Mouse (Mus musculus) lung, postnatal 0 days (tissue): ENCODE results near the gene BC067074. TPM values are rescaled to one million over a fixed set of nuclear protein-coding genes. Genes with fewer than 3 reads are reported as not detected.
A peak's percentile ranks its signal among the peaks of the same experiment; 100 is the strongest.
"Not testable (repeated sequence)": the region's sequence is repeated elsewhere in the genome, so short reads cannot be mapped to it uniquely, and the experiment has no call there.

Experiments used
- ATAC-seq: fragments of 200-750 bp; cut with Nextera tagmentation; 2 replicates; pipeline ENCODE4 v1.8.0; 2017; ENCODE audit warnings: moderate library complexity
- DNase-seq: peaks from one replicate; pipeline ENCODE4 v3.0.0-alpha.2; 2016; ENCODE audit warnings: low spot score
- H3K27ac ChIP-seq: fragments of 300-500 bp; sonication (generic); 2 replicates; pipeline ENCODE4 v1.5.1; 2014; ENCODE audit warnings: antibody characterized with exemption, mild to moderate bottlenecking, low read length, mixed read lengths
- H3K27me3 ChIP-seq: fragments of 300-500 bp; sonication (generic); replicated peaks from 2 replicates; pipeline ENCODE4 v1.6.1; 2014; ENCODE audit warnings: low read length, mixed read lengths; ENCODE audit not compliant: insufficient read depth
- H3K36me3 ChIP-seq: fragments of 300-500 bp; sonication (generic); 2 replicates; pipeline ENCODE4 v1.6.1; 2014; ENCODE audit warnings: low read length, mixed read lengths; ENCODE audit not compliant: insufficient read depth
- H3K4me1 ChIP-seq: fragments of 300-500 bp; sonication (generic); 2 replicates; pipeline ENCODE4 v1.6.1; 2014; ENCODE audit warnings: antibody characterized with exemption, low read depth, low read length, mixed read lengths; ENCODE audit not compliant: insufficient read depth
- H3K4me2 ChIP-seq: fragments of 300-500 bp; sonication (generic); replicated peaks from 2 replicates; pipeline ENCODE4 v1.6.1; 2014; ENCODE audit warnings: low read depth, mild to moderate bottlenecking, low read length, moderate library complexity, mixed read lengths
- H3K4me3 ChIP-seq: fragments of 300-500 bp; sonication (generic); 2 replicates; pipeline ENCODE4 v1.5.1; 2014; ENCODE audit warnings: low read depth, low read length
- H3K9ac ChIP-seq: fragments of 300-500 bp; sonication (generic); replicated peaks from 2 replicates; pipeline ENCODE4 v1.6.1; 2014; ENCODE audit warnings: low read depth, mild to moderate bottlenecking
- H3K9me3 ChIP-seq: fragments of 300-500 bp; sonication (generic); 2 replicates; pipeline ENCODE4 v1.6.1; 2016; ENCODE audit warnings: low read length, mixed read lengths
- CTCF ChIP-seq: IDR thresholded peaks from 2 replicates; pipeline ENCODE4 v1.5.1; 2016; ENCODE audit warnings: antibody characterized with exemption, mild to moderate bottlenecking
- EP300 ChIP-seq: IDR thresholded peaks from 2 replicates; pipeline ENCODE4 v1.6.1; 2016; ENCODE audit warnings: antibody characterized with exemption, mild to moderate bottlenecking, control low read depth
- WGBS: fragments of 180-500 bp; shearing (Covaris S2); extraction: QIAGEN DNeasy Blood & Tissue Kit; methylation state at CpG from one replicate; pipeline ENCODE4 v1.1.7; 2014; 5-methylcytosine and 5-hydroxymethylcytosine counted together
- polyA plus RNA-seq: library from polyadenylated mRNA; unstranded; fragments of >200 nt; fragmentation: Nextera tagmentation; extraction: Ambion mirVana; gene quantifications from 2 replicates; pipeline ENCODE4 v1.2.1, GENCODE M21; 2015

Gene BC067074
- polyA plus RNA-seq, 1 experiment from 2014 or later: 3.3 TPM

- H3K4me3 ChIP-seq: no peak overlapping the region
- no peaks in the 10 kb centered on the region for H3K9me3 ChIP-seq
- no peaks in the 10 kb centered on the region for H3K27me3 ChIP-seq
- ATAC-seq (no peak), DNase-seq (peak; percentile 14)
- no peak overlapping the region for H3K9ac ChIP-seq
- H3K27ac ChIP-seq: no peak overlapping the region
- TF ChIP-seq EP300: no peak
- no peak for TF ChIP-seq CTCF
- H3K36me3 ChIP-seq: no peaks in the 10 kb centered on the region
- no peaks in the 10 kb centered on the region for H3K4me1 ChIP-seq
- WGBS: 65% methylated on average over 8 of the region's 8 CpGs
- H3K4me2 ChIP-seq: no peak overlapping the region
These were observed 86.0 kb downstream of the BC067074 start for GRCm38 (mm10) chr13:113378980-113379410.

DNA sequence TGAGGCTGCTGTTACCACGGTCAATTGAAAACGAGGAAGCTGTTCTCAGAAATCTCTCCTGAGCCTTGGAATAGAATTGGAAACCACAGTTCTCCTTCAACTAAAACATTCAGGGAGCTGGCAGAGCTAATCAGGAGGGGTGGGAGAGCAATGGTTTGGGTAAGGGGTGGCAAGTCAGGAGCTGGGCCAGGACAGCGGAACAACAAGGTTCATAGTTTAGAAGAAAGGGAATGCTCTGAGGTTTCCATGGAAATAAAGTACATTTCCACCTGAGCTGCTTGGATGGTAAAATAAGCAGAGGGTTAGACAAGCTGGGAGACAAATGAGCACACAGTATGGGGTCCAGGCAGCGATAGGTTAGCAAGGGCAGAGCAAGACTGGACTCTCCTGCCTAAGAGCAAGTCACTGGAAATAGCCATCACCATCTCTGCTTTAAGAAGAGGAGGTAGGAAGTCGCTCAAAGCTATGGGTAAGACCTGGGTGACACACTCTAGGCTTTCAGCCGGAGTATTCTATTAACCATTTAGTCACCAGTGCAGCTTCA, 86.9 kb downstream of the BC067074 start:
- H3K4me3 ChIP-seq: no peak overlapping the region
- DNase-seq: no peak
- ATAC-seq: no peak
- no peaks in the 10 kb centered on the region for H3K9me3 ChIP-seq
- TF ChIP-seq CTCF (no peak), EP300 (no peak)
- no peak overlapping the region for H3K27ac ChIP-seq
- no peaks in the 10 kb centered on the region for H3K4me1 ChIP-seq
- H3K36me3 ChIP-seq: no peaks in the 10 kb centered on the region
- no peaks in the 10 kb centered on the region for H3K27me3 ChIP-seq
- no peak overlapping the region for H3K4me2 ChIP-seq
- no peak overlapping the region for H3K9ac ChIP-seq
- 58% methylated on average over 6 of the region's 6 CpGs for WGBS

- Histone ChIP-seq H3K36me3 (no peaks in the 10 kb centered on the region), H3K4me3 (no peak overlapping the region), H3K4me1 (no peaks in the 10 kb centered on the region), H3K9me3 (no peaks in the 10 kb centered on the region), H3K27me3 (no peaks in the 10 kb centered on the region), H3K9ac (no peak overlapping the region), H3K27ac (no peak overlapping the region), H3K4me2 (no peak overlapping the region)
- ATAC-seq (no peak), DNase-seq (no peak)
- 89% methylated on average over 1 of the region's 1 CpGs for WGBS
- TF ChIP-seq EP300 (no peak), CTCF (no peak)
These were observed 88.8 kb downstream of the BC067074 start for GRCm38 (mm10) chr13:113381710-113382109.

DNA sequence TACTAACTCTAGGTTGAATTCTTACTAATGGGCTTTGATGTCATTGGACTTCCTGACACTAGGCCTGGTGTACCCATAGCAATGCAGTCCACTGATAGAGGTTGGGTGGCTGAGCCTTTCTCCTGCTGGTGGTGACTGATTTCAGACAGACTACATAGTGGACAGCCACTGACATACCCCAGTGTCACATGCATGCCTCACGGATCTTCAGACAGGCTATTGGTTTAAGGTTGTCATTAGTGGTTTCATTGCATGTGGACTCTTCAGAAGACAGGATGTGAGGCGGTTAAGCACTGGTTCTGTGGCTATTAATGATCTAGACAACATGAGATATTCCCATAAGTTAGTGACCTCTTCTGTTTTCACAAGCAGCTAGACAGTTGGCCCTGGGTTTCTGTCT, 89.2 kb downstream of the BC067074 start:
- 73% methylated on average over 2 of the region's 2 CpGs for WGBS
- Histone ChIP-seq H3K36me3 (no peaks in the 10 kb centered on the region), H3K27ac (no peak overlapping the region)

GRCm38 (mm10) chr13:113382770-113383169, 89.8 kb downstream of the BC067074 start:
- H3K4me3 ChIP-seq, H3K36me3 ChIP-seq, H3K9me3 ChIP-seq, H3K27ac ChIP-seq, ATAC-seq, H3K27me3 ChIP-seq, H3K4me1 ChIP-seq, H3K4me2 ChIP-seq, H3K9ac ChIP-seq, DNase-seq: not testable (repeated sequence)

More for the DNA sequence above, 89.2 kb downstream of the BC067074 start:
- ATAC-seq: no peak
- no peak overlapping the region for H3K9ac ChIP-seq
- H3K27me3 ChIP-seq: no peaks in the 10 kb centered on the region
- TF ChIP-seq CTCF (no peak), EP300 (no peak)
- no peaks in the 10 kb centered on the region for H3K9me3 ChIP-seq
- no peak overlapping the region for H3K4me3 ChIP-seq
- no peak for DNase-seq
- no peak overlapping the region for H3K4me2 ChIP-seq
- H3K4me1 ChIP-seq: no peaks in the 10 kb centered on the region

GRCm38 (mm10) chr13:113393386-113393785, 100.4 kb downstream of the BC067074 start:
- Histone ChIP-seq H3K9ac (no peak overlapping the region), H3K4me3 (no peak overlapping the region), H3K4me1 (no peaks in the 10 kb centered on the region), H3K9me3 (no peaks in the 10 kb centered on the region), H3K36me3 (no peaks in the 10 kb centered on the region), H3K4me2 (no peak overlapping the region), H3K27me3 (no peaks in the 10 kb centered on the region), H3K27ac (no peak overlapping the region)
- ATAC-seq: no peak
- DNase-seq: no peak
- 96% methylated on average over 6 of the region's 6 CpGs for WGBS
- TF ChIP-seq EP300 (no peak), CTCF (no peak)

GRCm38 (mm10) chr13:113394591-113394990, 101.6 kb downstream of the BC067074 start:
- no peaks in the 10 kb centered on the region for H3K36me3 ChIP-seq
- WGBS: 67% methylated on average over 15 of the region's 15 CpGs
- H3K4me1 ChIP-seq: no peaks in the 10 kb centered on the region
- ATAC-seq: no peak
- TF ChIP-seq CTCF (no peak), EP300 (no peak)
- H3K9me3 ChIP-seq: no peaks in the 10 kb centered on the region
- H3K27ac ChIP-seq: no peak overlapping the region
- no peak overlapping the region for H3K4me3 ChIP-seq
- DNase-seq: no peak
- no peak overlapping the region for H3K4me2 ChIP-seq
- H3K9ac ChIP-seq: no peak overlapping the region
- H3K27me3 ChIP-seq: no peaks in the 10 kb centered on the region
